ENCODE assay signal across 9 mouse cellular contexts in the genomic region with DNA sequence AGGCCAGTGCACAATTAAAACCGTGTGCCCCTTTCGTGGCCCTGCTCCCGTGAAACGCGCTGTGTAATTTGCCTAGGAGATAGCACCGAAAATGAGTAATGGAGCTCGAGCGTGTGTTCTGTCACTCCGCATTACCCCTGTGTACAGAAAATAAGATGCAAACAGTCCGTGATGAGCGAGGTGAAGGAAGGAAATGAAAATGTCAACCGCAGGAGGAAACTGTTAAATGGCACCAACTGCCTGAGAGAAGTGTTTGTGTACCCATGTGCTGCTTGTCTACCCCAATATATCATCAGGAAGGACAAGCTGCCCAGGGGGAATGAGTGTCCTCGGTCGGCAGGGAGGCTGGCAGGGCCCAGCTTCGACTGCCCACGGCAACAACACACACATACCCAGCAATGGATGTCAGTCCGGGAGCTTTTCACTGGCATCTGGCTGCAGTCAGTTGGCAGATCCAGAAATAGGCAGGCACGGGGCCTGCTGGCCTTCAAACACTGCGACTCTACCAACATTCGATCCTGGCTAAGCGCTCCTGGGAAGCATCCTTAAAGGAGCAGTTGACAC.
A peak's percentile ranks its signal among the peaks of the same experiment; 100 is the strongest.
DNase-seq lines count a peak whose midpoint lies in the region; ATAC-seq and TF ChIP-seq lines count a peak whose summit lies in the region.
"Had no signal": no experiment of that assay in that cellular context is flagged by ENCODE, and none has a peak within 500 bp of the region (broad histone marks: within the 10 kb centered on the region; RNA-seq: fewer than 3 reads in every experiment).

No protein-coding gene starts in this region.

- H3K9me3 ChIP-seq in hindbrain, postnatal 0 days (ENCODE audit: low read length) = no peaks in the 10 kb centered on the region
- H3K9me3 ChIP-seq in midbrain, embryonic 15.5 days = no peaks in the 10 kb centered on the region
- H3K9me3 ChIP-seq in liver, embryonic 12.5 days (replicated peaks) = no peaks in the 10 kb centered on the region
- H3K9me3 ChIP-seq in intestine, embryonic 15.5 days = no peaks in the 10 kb centered on the region
- H3K9me3 ChIP-seq: midbrain, embryonic 12.5 days had no signal

- peak overlapping the region; percentile 37 for H3K4me2 ChIP-seq in hindbrain, postnatal 0 days (ENCODE audit: low read depth, low read length)
- H3K4me2 ChIP-seq in midbrain, embryonic 15.5 days = no peak overlapping the region
- H3K4me2 ChIP-seq in liver, embryonic 12.5 days = no peak overlapping the region
- H3K4me2 ChIP-seq in intestine, embryonic 15.5 days (replicated peaks) = no peak overlapping the region
- H3K4me2 ChIP-seq: midbrain, embryonic 12.5 days had no signal

- no peaks in the 10 kb centered on the region for H3K36me3 ChIP-seq in hindbrain, postnatal 0 days (ENCODE audit: insufficient read depth, low read length)
- H3K36me3 ChIP-seq in midbrain, embryonic 15.5 days (replicated peaks) = no peaks in the 10 kb centered on the region
- no peaks in the 10 kb centered on the region for H3K36me3 ChIP-seq in liver, embryonic 12.5 days
- H3K36me3 ChIP-seq in intestine, embryonic 15.5 days = no peaks in the 10 kb centered on the region
- H3K36me3 ChIP-seq: midbrain, embryonic 12.5 days had no signal

- ATAC-seq in hindbrain, postnatal 0 days = peak; percentile 92
- peak; percentile 63 for ATAC-seq in midbrain, embryonic 15.5 days (replicated peaks)
- no peak for ATAC-seq in liver, embryonic 12.5 days
- ATAC-seq in intestine, embryonic 15.5 days = no peak

- H3K4me1 ChIP-seq in hindbrain, postnatal 0 days (ENCODE audit: insufficient read depth, low read length) = peaks cover 9% of the 10 kb centered on the region
- H3K4me1 ChIP-seq in midbrain, embryonic 15.5 days = peaks cover 8% of the 10 kb centered on the region
- no peaks in the 10 kb centered on the region for H3K4me1 ChIP-seq in liver, embryonic 12.5 days
- H3K4me1 ChIP-seq in intestine, embryonic 15.5 days (replicated peaks) = no peaks in the 10 kb centered on the region
- H3K4me1 ChIP-seq: midbrain, embryonic 12.5 days had no signal

- peak; percentile 3 for DNase-seq in thymus, postnatal 25 days
- no peak for DNase-seq in thymus, adult 18-20 months
- DNase-seq in frontal cortex, adult 2 months (ENCODE audit: extremely low spot score in 1 of 2, low spot score in 1 of 2) = peak; percentile 24 to 44
- DNase-seq in hindbrain, postnatal 0 days (ENCODE audit: low spot score) = peak; percentile 75
- DNase-seq in thymus, postnatal 0 days (ENCODE audit: low spot score) = no peak

- WGBS in hindbrain, postnatal 0 days = 25% methylated on average over 21 of the region's 21 CpGs
- WGBS in midbrain, embryonic 15.5 days = 53% methylated on average over 21 of the region's 21 CpGs
- 61% methylated on average over 21 of the region's 21 CpGs for WGBS in liver, embryonic 12.5 days (ENCODE audit: insufficient replicate concordance)
- WGBS in intestine, embryonic 15.5 days = 58% methylated on average over 21 of the region's 21 CpGs

- peak overlapping the region; percentile 65 for H3K27ac ChIP-seq in hindbrain, postnatal 0 days
- peak overlapping the region; percentile 63 for H3K27ac ChIP-seq in midbrain, embryonic 15.5 days
- no peak overlapping the region for H3K27ac ChIP-seq in liver, embryonic 12.5 days
- no peak overlapping the region for H3K27ac ChIP-seq in intestine, embryonic 15.5 days
- H3K27ac ChIP-seq: midbrain, embryonic 12.5 days had no signal

- no peak overlapping the region for H3K9ac ChIP-seq in hindbrain, postnatal 0 days (replicated peaks; ENCODE audit: low read length)
- H3K9ac ChIP-seq in midbrain, embryonic 15.5 days = no peak overlapping the region
- no peak overlapping the region for H3K9ac ChIP-seq in liver, embryonic 12.5 days
- H3K9ac ChIP-seq in intestine, embryonic 15.5 days = no peak overlapping the region
- H3K9ac ChIP-seq: midbrain, embryonic 12.5 days had no signal

- no peaks in the 10 kb centered on the region for H3K27me3 ChIP-seq in hindbrain, postnatal 0 days (ENCODE audit: insufficient read depth, low read length)
- no peaks in the 10 kb centered on the region; the same call in 1 of the 2 replicates for H3K27me3 ChIP-seq in midbrain, embryonic 15.5 days (replicated peaks)
- no peaks in the 10 kb centered on the region for H3K27me3 ChIP-seq in liver, embryonic 12.5 days (replicated peaks)
- H3K27me3 ChIP-seq in intestine, embryonic 15.5 days (replicated peaks) = no peaks in the 10 kb centered on the region
- H3K27me3 ChIP-seq: midbrain, embryonic 12.5 days had no signal

- TF ChIP-seq CTCF in hindbrain, postnatal 0 days (IDR thresholded peaks at IDR 0.05; ENCODE audit: low read depth) = no peak

- no peak overlapping the region for H3K4me3 ChIP-seq in hindbrain, postnatal 0 days (ENCODE audit: low read length)
- H3K4me3 ChIP-seq in midbrain, embryonic 15.5 days = no peak overlapping the region
- H3K4me3 ChIP-seq in liver, embryonic 12.5 days = no peak overlapping the region
- no peak overlapping the region for H3K4me3 ChIP-seq in intestine, embryonic 15.5 days (replicated peaks)
- H3K4me3 ChIP-seq: midbrain, embryonic 12.5 days had no signal

Comparison
In these comparisons a context has a peak if more than half of its experiments do, and no peak if none do; other contexts are left out.
1. DNase-seq: peak in thymus, postnatal 25 days (single experiment), frontal cortex, adult 2 months (2 of 2) and hindbrain, postnatal 0 days (single experiment); none in thymus, adult 18-20 months (0 of 2) and thymus, postnatal 0 days (single experiment).
2. ATAC-seq: peak in hindbrain, postnatal 0 days (single experiment) and midbrain, embryonic 15.5 days (single experiment); none in liver, embryonic 12.5 days (single experiment) and intestine, embryonic 15.5 days (single experiment).
3. H3K27ac ChIP-seq: peak in hindbrain, postnatal 0 days (single experiment) and midbrain, embryonic 15.5 days (single experiment); none in liver, embryonic 12.5 days (single experiment) and intestine, embryonic 15.5 days (single experiment).